Mouse (Mus musculus) liver, adult (tissue): ENCODE data around the gene Gm47841.

ENCODE experiments used
- GATA4 ChIP-seq: IDR thresholded peaks from 2 replicates; pipeline ENCODE4 v1.6.1; 2014; ENCODE audit warnings: mild to moderate bottlenecking, low read length; ENCODE audit not compliant: insufficient replicate concordance

The Gm47841 gene

DNA sequence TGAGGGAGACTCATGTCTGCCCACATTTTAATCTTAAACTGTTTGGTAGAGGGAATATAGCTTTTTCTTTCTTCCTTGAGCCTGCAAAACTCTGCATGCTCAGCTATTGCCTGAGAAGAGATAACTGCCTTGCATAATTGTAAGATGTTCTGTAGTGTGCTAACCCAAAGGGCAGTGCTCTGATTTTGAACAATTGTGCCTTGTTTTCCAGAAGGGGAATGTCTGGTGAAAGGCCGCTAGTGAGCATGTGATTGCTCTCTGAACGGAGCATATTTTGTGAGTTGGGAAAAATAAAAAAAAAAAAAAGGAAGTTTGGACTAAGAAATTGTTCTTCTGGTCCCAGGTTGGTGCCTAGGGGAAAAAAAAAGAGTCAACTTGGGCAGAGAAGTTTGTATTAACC lies 18.2 kb downstream of the Gm47841 start:
- no peak for TF ChIP-seq GATA4

DNA sequence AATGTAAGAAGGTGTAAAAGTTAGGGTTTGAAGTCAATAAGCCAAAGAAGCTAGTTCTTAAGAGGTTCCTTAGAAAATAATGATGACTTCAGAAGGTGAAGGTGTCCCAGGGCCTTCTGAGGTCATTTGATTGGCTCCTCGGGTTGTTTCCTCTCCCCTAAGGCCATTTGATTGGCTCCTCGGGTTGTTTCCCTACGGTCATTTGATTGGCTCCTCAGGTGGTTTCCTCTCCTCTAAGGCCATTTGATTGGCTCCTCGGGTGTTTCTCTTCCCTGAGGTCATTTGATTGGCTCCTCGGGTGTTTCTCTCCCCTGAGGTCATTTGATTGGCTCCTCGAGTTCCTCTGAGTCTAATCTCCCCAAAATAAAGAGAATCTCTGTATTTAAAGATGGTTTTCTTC lies 35.8 kb downstream of the Gm47841 start:
- TF ChIP-seq GATA4 = no peak

DNA sequence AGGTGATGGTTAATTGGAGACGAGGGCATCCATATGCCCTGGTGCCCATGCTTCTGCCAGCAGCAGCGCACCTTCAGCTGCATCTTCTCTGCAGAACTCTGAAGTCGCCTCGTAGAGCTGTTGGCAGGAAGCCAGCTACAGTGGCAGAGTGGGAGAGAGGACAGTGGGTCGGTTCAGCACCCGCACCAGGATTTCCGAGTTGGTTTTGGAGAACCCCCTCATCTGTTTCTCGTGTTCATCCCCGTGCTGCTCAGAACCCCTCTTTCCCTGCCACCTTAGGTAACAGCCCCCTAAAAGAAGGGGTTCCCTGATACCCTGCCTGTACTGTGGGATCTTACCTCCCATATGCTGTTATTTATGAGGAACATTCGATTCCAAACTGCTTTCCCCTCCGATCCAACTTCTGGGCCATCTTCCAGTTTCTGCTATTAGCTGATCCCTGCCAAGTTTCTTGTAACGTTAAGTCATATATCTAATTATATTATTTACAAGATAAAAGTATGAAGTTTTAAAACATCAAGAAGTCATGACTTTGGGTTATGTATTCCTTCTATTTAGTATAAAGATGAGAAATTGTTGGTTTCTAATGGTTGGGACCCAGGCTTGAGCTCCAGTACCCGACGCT lies 38.7 kb downstream of the Gm47841 start:
- no peak for TF ChIP-seq GATA4

DNA sequence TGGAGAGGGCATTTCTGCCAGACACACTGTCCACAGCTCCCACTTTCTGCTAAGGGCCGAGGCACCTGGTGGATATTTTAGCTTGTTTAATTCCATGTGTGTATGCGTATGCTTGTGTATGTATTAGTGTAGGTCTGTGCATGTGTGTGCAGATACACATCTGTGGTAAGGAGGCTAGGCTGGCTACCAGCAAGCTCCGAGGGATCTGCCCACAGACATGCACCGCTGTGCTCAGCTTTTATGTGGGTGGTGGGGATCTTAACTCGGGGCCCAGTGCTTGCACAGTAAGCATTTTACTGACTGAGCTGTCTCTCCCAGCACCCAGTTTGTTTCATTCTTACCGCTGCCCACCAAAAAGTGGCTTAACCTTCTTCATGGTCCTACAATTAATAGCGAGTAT lies 40.0 kb downstream of the Gm47841 start:
- no peak for TF ChIP-seq GATA4

DNA sequence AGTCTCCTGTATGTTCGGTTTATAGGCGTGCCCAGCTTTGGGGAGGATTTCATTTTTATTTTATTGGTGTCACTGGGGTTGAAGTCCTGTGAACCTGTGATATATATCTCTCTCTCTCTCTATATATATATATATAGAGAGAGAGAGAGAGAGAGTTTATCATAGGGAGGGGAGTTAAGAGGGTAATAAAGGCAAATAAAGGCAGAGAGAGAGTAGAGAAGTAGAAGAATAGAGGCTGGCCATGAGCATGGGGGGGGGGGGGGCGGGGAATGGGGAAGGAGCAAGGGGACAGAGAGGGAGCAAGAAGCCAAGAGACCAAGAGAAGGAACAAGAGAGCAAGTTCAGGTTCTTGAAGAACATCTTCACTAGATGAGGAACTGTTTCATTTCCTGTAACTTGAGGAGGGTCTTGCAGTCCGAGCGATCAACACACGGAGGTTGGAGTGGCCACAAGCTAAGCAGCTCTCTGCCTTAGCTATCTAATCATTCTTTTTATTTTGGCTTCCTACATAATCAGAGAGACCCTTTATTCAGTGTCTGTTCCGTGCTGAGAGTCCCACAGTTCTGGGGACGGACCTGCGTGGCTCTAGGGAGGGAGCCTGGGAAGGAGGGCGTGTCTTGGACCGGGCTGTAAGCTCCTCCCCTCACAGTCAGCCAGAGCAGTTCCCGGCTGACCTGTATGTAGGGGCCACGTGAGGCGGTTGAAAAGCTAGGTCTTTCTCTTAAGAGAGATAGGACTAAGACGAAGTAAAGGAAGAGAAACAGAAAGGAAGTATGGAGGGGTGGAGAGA lies 40.8 kb downstream of the Gm47841 start:
- TF ChIP-seq GATA4 = no peak

DNA sequence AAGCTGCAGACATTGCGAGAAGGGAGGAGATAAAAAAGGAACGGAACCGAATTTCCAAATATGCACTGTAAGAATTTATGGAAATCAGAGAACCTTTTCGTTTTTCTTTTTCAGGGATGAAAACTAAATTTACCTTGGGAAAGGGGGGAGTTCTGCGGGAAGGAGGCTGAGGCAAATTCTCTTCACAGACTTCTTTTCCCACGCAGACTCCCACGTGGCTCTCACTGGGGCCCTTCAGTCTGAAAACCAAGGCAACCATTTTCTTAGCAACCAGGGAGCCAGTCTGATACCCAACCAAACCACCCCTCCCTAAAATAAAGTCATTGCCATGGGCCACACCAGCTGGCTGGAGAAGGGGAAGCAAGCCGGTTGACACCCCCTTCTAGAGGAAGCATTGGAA lies 41.5 kb downstream of the Gm47841 start:
- TF ChIP-seq GATA4 = no peak

DNA sequence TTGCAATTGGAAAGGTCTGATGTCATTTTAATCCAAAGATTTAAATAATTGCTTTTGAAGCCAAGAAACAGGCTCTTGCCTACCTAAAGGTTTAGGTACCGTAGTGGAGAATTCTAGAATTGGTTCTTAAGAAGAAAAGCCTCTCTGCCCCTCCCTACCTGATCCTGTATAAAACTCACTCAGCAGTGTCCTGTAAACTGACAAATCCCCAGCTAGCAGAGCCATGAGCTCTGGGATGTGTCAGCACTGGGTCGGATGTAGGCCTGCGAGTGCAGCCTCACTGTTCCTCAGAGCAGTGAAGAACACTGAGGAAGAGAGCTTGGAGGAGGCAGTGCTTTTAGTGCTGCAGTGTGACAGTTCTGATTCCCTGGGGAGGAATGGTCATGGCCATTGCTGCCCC lies 42.7 kb downstream of the Gm47841 start:
- TF ChIP-seq GATA4 = no peak

DNA sequence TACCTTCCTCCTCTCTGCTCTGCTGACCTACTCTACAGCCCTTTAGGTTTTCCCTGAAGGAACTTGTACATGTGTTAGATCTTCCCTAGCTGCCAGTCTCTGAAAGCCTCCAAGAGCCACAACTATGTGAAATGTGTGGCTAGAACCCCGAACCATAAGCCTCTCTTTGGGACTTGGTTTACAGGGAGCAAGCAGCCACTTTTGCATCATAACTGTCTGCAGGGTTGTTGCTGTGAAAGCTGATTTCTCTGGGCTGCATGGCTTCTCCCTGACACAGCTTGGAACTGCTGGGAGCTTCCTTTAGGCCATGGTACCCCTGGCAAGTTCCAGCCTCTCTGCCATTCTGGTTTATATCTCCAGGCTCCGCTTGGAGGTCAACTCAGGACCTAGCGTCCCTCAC lies 44.7 kb downstream of the Gm47841 start:
- TF ChIP-seq GATA4 = no peak

DNA sequence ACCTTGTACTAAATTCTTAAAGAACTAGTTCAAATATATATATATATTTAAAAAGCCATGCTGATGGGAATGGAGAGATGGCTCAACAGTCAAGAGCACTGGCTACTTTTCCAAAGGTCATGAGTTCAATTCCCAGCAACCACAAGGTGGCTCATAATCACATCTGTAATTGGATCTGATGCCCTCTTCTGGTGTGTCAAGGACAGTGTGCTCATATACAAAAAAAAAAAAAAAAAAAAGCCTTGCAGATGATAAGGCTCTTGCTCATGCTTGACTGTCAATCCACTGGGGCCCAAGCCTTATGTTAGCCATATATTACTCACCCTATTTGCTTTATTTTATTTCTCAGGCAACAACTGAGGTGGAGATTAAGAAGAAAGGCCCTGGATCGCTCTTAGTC lies 45.5 kb downstream of the Gm47841 start:
- no peak for TF ChIP-seq GATA4

DNA sequence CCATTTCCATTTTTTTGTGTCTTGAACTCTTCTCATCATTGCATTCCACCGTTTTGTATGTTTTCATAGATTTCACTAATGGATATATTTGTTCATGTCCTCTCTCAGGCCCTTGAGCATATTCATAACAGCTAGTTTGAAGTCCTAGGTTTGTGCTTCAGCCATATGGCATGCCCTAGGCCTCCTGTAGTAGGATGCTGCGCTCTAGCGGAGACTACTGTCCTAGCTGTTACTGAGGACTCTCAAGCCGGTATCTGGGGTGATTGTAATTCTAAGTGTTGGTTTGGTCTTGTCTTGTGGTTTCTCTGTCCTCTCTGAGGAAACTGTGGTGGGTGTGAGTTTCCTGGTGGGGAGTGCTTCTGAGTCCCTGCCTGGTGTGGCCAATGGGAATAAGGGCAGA lies 50.1 kb downstream of the Gm47841 start:
- TF ChIP-seq GATA4 = no peak
